Mouse (Mus musculus) midbrain, postnatal 0 days (tissue): ENCODE measurements at regions not wholly inside any gene's neighbourhood (a gene's known extent, or its start where the extent isn't known, plus 50 kb on each side); places are given as distances from the start of the nearest gene placed in this dataset.

Experiments used
- ATAC-seq: fragments of 200-750 bp; cut with Nextera tagmentation; 2 replicates; pipeline ENCODE4 v1.8.0; 2017; ENCODE audit warnings: moderate number of reproducible peaks, mild to moderate bottlenecking, moderate TSS enrichment, moderate library complexity; ENCODE audit not compliant: low FRiP score
- DNase-seq: peaks from one replicate; pipeline ENCODE4 v3.0.0-alpha.2; 2015; ENCODE audit warnings: low spot score
- H3K27ac ChIP-seq: fragments of 300-500 bp; sonication (generic); 2 replicates; pipeline ENCODE4 v1.5.1; 2014; ENCODE audit warnings: low read depth, mild to moderate bottlenecking, low read length, mixed read lengths
- H3K27me3 ChIP-seq: fragments of 300-500 bp; sonication (generic); 2 replicates; pipeline ENCODE4 v1.6.1; 2014; ENCODE audit warnings: low read length, control low read depth, mixed read lengths; ENCODE audit not compliant: insufficient read depth
- H3K36me3 ChIP-seq: fragments of 300-500 bp; sonication (generic); 2 replicates; pipeline ENCODE4 v1.6.1; 2014; ENCODE audit warnings: low read length, control low read depth, mixed read lengths; ENCODE audit not compliant: insufficient read depth
- H3K4me1 ChIP-seq: fragments of 300-500 bp; sonication (generic); 2 replicates; pipeline ENCODE4 v1.6.1; 2014; ENCODE audit warnings: mild to moderate bottlenecking, control low read depth, antibody characterized with exemption, low read length, mixed read lengths; ENCODE audit not compliant: insufficient read depth
- H3K4me2 ChIP-seq: fragments of 300-500 bp; sonication (generic); 2 replicates; pipeline ENCODE4 v1.6.1; 2014; ENCODE audit warnings: low read depth, mild to moderate bottlenecking, low read length, mixed read lengths; ENCODE audit not compliant: poor library complexity, severe bottlenecking
- H3K4me3 ChIP-seq: fragments of 300-500 bp; sonication (generic); 2 replicates; pipeline ENCODE4 v1.5.1; 2014; ENCODE audit warnings: low read depth, mild to moderate bottlenecking, low read length, moderate library complexity
- H3K9ac ChIP-seq: fragments of 300-500 bp; sonication (generic); replicated peaks from 2 replicates; pipeline ENCODE4 v1.6.1; 2014; ENCODE audit warnings: mild to moderate bottlenecking, low read length, moderate library complexity, mixed read lengths; ENCODE audit not compliant: poor library complexity, severe bottlenecking
- H3K9me3 ChIP-seq: fragments of 300-500 bp; sonication (generic); 2 replicates; pipeline ENCODE4 v1.6.1; 2016; ENCODE audit warnings: low read length, control low read depth
- CTCF ChIP-seq: IDR thresholded peaks from 2 replicates; pipeline ENCODE4 v1.5.1; 2016; ENCODE audit warnings: antibody characterized with exemption, mild to moderate bottlenecking
- WGBS: fragments of 180-500 bp; shearing (Covaris S2); extraction: QIAGEN DNeasy Blood & Tissue Kit; methylation state at CpG from one replicate; pipeline ENCODE4 v1.1.7; 2014; 5-methylcytosine and 5-hydroxymethylcytosine counted together

DNA sequence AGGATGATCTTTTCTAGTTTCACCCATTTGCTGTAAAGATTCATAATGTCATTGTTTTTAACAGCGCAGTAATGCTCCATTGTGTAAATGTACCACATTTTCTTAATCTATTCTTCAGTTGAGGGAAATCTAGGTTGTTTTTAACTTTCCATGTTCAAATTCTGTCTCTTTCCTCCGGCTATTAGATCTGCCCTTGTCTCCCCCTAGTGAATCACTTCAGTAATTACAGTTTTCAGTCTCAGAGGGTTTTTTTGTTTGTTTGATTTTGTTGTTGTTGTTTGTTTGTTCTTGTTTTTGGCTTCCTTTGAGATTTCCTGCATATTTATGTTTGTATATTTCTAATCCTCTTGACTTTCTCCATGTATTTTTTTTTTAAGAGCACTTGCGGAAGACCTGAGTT, 194.8 kb upstream of the Thsd7b start:
- 73% methylated on average over 3 of the region's 3 CpGs for WGBS
- no peaks in the 10 kb centered on the region for H3K4me1 ChIP-seq
- no peak overlapping the region for H3K27ac ChIP-seq
- TF ChIP-seq CTCF = peak; percentile 48
- no peaks in the 10 kb centered on the region for H3K36me3 ChIP-seq
- H3K27me3 ChIP-seq = no peaks in the 10 kb centered on the region
- no peak overlapping the region for H3K4me2 ChIP-seq
- no peak for ATAC-seq
- no peak overlapping the region for H3K9ac ChIP-seq
- no peak overlapping the region for H3K4me3 ChIP-seq
- H3K9me3 ChIP-seq = no peaks in the 10 kb centered on the region
- DNase-seq = no peak

DNA sequence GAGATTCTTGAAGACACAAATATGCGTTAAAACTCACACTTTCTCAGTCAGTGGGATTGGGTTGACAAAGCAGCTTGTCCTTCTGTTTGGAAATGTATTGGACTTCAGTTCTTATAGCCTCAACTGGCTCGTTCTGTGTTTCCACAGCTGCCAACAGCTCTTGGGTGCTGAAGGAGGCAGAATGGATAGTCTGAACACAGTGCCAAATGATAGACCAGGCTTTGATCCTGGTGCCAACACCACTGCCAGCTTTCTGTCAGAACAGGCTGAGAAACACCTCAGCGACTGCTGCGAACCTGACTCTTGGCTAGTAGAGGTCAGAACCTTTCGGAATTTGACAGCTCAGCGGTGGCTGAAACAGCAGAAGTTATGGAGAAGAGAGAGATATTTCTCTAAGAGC, 215.9 kb upstream of the Thsd7b start:
- H3K4me3 ChIP-seq = no peak overlapping the region
- TF ChIP-seq CTCF = no peak
- H3K27ac ChIP-seq = no peak overlapping the region
- DNase-seq = peak; percentile 9
- no peak for ATAC-seq
- no peaks in the 10 kb centered on the region for H3K9me3 ChIP-seq
- no peaks in the 10 kb centered on the region for H3K4me1 ChIP-seq
- H3K36me3 ChIP-seq = no peaks in the 10 kb centered on the region
- no peak overlapping the region for H3K9ac ChIP-seq
- no peaks in the 10 kb centered on the region for H3K27me3 ChIP-seq
- 80% methylated on average over 6 of the region's 6 CpGs for WGBS
- no peak overlapping the region for H3K4me2 ChIP-seq

DNA sequence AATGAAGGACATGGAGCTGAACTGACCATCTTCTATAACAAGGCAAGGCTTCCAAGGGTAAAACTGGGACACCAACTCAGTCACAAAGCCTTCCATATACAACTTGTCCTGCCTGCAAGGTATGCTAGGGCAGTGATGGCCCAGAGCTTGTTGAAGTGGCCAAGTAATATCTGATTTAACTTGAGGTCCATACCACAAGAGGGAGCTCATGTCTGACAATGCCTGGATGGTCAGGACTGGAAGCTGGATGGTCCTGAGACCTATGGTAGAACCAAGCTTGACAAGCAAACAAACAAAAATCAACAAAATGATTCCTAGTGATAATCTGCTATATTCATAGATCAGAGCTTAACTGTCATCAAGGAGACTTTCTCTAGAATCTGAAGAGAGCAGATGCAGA, 217.8 kb upstream of the Thsd7b start:
- no peaks in the 10 kb centered on the region for H3K4me1 ChIP-seq
- no peak overlapping the region for H3K9ac ChIP-seq
- no peaks in the 10 kb centered on the region for H3K9me3 ChIP-seq
- H3K27me3 ChIP-seq = no peaks in the 10 kb centered on the region
- no peak overlapping the region for H3K27ac ChIP-seq
- H3K36me3 ChIP-seq = no peaks in the 10 kb centered on the region
- no peak for ATAC-seq
- DNase-seq = no peak
- H3K4me3 ChIP-seq = no peak overlapping the region
- no peak for TF ChIP-seq CTCF
- no peak overlapping the region for H3K4me2 ChIP-seq

DNA sequence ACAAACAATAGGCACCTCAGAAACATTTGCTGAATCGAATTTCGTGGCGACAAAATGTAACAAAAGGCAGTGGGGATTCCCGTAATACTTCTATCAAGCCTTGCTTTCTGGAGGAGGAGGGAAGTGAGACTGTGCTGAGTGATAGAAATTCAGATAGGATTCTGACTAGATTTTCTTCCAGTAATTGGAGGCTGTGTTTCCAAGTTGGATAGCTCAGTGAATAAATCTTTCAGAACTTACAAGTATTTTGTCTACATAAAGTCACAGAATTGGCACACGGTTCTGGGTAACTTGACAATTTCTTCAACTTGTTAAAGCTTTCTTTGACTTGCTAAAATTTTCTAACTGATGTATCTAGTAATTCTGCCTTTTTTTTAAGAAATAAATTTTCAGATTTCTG, 239.4 kb upstream of the Thsd7b start:
- Histone ChIP-seq H3K9me3 (no peaks in the 10 kb centered on the region), H3K4me1 (no peaks in the 10 kb centered on the region), H3K36me3 (no peaks in the 10 kb centered on the region), H3K4me2 (no peak overlapping the region), H3K27ac (no peak overlapping the region), H3K4me3 (no peak overlapping the region), H3K27me3 (no peaks in the 10 kb centered on the region), H3K9ac (no peak overlapping the region)
- no peak for TF ChIP-seq CTCF
- WGBS = 48% methylated on average over 5 of the region's 5 CpGs
- no peak for ATAC-seq
- DNase-seq = no peak

DNA sequence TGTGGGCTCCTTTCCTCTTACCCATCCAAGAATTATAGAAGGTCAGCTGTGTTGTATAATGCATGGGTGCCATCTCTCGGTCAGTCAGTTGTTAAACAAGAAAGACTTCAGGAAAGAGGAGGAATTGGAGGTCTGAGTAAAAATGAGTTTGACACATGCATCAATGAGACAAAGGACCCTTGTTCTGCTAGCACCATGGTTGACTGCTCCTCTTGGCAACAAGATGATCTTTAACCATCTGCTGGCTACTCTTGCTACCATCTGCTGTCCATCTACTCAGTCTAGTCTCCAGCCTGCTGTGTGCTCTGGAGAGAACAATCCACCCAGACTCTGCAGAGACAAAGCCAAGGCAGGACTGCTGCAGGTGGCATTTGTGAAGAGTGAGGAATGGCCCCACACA, 267.2 kb upstream of the Thsd7b start:
- no peak overlapping the region for H3K9ac ChIP-seq
- DNase-seq (peak; percentile 91), ATAC-seq (peak; percentile 58; the same call in 1 of the 2 replicates)
- no peak overlapping the region for H3K4me2 ChIP-seq
- H3K36me3 ChIP-seq = no peaks in the 10 kb centered on the region
- no peaks in the 10 kb centered on the region for H3K27me3 ChIP-seq
- no peaks in the 10 kb centered on the region for H3K9me3 ChIP-seq
- TF ChIP-seq CTCF = peak; percentile 16; the same call in 1 of the 2 replicates
- 44% methylated on average over 1 of the region's 1 CpGs for WGBS
- H3K4me3 ChIP-seq = no peak overlapping the region
- H3K4me1 ChIP-seq = no peaks in the 10 kb centered on the region
- no peak overlapping the region for H3K27ac ChIP-seq

DNA sequence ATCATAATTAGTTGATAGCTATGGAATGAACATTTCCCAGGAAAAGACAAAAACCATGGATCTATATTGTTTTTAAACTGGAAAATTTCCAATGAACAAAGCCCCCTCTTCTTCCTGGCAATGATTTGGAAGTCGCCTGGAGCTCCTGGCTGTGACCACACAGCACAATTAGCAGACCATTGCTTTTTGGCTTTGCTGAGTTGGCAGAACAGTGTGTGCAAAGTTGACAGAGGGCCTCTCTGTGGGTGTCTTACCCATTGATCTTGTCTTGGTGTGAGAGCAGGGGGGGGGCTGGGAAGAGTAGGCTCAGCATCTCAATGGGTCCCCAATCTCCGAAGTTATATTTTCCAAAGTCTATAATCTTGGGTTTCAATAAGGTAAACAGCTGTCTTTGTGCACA, 270.8 kb upstream of the Thsd7b start:
- Histone ChIP-seq H3K4me1 (no peaks in the 10 kb centered on the region), H3K36me3 (no peaks in the 10 kb centered on the region), H3K9me3 (no peaks in the 10 kb centered on the region), H3K27ac (no peak overlapping the region), H3K4me2 (no peak overlapping the region), H3K4me3 (no peak overlapping the region), H3K27me3 (no peaks in the 10 kb centered on the region), H3K9ac (no peak overlapping the region)
- DNase-seq (peak; percentile 24), ATAC-seq (no peak)
- no peak for TF ChIP-seq CTCF
- WGBS = 77% methylated on average over 2 of the region's 2 CpGs

DNA sequence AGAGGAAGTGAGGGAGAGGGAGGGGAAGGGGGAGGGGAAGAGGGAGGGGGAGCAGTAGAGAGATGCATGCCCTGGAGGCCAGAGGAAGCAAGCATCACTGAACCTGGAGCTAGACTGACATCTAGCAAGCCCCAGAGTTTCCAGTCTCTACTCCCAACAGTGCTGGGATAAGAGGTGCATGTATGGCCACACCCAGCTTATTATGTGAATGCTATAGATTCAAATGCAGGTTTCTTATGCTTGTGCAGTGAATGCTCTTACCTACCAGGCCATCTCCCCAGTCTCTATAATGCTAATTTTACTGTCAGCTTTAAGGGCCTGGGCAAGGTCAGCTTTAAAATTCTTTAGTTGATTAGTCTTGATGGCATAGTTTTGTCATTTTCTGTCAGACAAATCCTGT, 271.3 kb upstream of the Thsd7b start:
- Histone ChIP-seq H3K4me1 (no peaks in the 10 kb centered on the region), H3K9me3 (no peaks in the 10 kb centered on the region), H3K4me3 (no peak overlapping the region), H3K27ac (no peak overlapping the region), H3K27me3 (no peaks in the 10 kb centered on the region), H3K9ac (no peak overlapping the region), H3K36me3 (no peaks in the 10 kb centered on the region), H3K4me2 (no peak overlapping the region)
- ATAC-seq (no peak), DNase-seq (no peak)
- no peak for TF ChIP-seq CTCF
